Mouse (Mus musculus): Measurements from ENCODE around the gene Abcc6.

DNA sequence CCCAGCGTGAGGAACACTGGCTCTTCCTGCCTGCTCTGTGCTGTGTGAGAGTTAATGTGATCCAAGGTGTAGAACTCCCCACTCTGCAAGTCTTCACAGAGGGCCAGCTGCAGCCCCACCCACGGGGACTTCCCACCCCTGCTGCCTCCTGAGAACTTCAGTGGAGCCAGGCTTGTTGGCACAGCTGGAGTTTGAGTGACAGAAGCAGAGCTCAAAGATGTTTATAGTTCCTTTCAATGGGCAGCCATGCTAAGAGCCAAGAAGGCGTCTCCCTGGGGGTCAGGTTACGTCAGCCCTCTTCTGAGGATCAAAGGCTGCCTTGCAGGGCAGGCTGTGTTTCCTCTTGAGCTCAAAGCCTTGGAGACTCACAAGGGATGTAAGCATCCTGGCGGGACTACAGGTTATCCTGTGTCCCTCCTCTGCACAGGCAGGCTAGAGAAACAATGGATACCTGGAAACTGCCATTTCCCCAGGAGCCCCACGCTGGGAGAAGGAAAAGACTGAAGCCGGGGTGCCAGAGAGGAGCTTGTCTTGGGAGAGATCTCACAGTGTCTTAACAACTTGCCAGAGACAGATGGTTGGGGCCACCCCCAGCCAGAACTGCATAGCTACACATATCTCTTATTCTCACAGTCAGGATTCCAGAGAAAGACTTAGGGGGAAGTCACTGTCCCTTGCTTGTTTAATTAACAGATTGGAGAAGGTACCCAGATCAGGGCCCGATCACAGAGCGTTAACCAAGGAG, 16.7 kb downstream of the Abcc6 start:
- TF ChIP-seq CTCF (IDR thresholded peaks at IDR 0.05; ENCODE audit: borderline replicate concordance, insufficient read depth, low read depth, low read length), result no peak
- no peak for TF ChIP-seq POLR2A (IDR thresholded peaks at IDR 0.05; ENCODE audit: borderline replicate concordance, insufficient read depth, low read length)
